In the genomic region with DNA sequence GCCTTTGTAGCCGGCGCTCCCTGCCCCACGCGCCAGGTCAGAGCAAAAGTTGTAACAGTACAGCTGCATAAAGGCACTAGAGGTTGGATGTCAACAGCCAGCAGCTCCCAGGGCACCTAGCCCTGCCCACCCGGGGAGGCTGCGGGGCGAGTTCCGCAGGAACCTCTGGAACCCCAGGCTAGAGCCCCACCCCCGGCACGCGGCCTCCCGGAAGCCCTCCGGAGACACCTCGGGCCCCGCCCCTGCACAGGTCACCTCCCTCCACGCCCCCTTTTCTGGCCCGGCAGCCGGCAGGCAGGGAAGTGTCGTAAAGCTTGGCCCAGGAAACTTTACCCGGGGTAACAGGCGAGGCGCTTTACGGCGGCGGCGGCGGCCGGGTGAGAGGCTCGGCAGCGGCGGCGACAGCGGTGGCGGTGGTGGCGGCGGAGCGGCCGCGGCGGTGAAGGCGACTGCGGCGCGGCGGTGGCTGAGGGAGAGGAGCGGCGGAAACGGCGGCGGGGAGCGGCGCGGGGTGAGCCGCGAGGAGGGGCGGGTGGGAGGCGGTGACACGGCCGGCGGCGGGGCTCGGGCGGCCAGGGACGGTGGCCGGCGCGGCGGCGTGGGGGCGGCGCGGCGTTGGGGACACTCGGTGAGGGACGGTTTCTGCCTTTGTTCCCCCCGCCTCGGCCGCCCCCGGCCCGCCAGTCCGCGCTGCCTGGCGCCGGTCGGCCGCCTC, we compare ENCODE assay signal across 8 mouse cellular contexts. TPM values are rescaled to one million over a fixed set of nuclear protein-coding genes. Genes with fewer than 3 reads are reported as not detected.
DNase-seq lines count a peak whose midpoint lies in the region; ATAC-seq lines count a peak whose summit lies in the region.

A gene (plus strand): TSS at position 360 of the 715 bp plus-strand sequence.

- peak; percentile 98 for DNase-seq in T-cell, adult 2 months (ENCODE audit: low spot score)
- peak; percentile 92 to 95 for DNase-seq in cerebellum, postnatal 36 days
- DNase-seq in frontal cortex, postnatal 36 days (ENCODE audit: low spot score in 2 of 2): peak; percentile 95
- peak; percentile 94 to 97 for DNase-seq in left cerebral cortex, adult 18-20 months (ENCODE audit: low spot score in 2 of 2)
- peak; percentile 97 for DNase-seq in right cerebral cortex, adult 18-20 months
- peak; percentile 91 for DNase-seq in urinary bladder, postnatal 10 days (ENCODE audit: low spot score)

- peaks cover 41% of the 10 kb centered on the region for H3K79me2 ChIP-seq in macrophage (ENCODE audit: inconsistent target)

- ATAC-seq in hindbrain, embryonic 16.5 days: peak; percentile 92

- H3K9ac ChIP-seq in hindbrain, embryonic 16.5 days (ENCODE audit: low read depth, low read length): peak within 1 kb of the TSS; percentile 91

- under 1% methylated on average over 47 of the region's 86 CpGs for WGBS in hindbrain, embryonic 16.5 days
- under 1% methylated on average over 79 of the region's 86 CpGs for WGBS in macrophage (ENCODE audit: missing documents)

- peak within 1 kb of the TSS; percentile 98 for H3K4me3 ChIP-seq in hindbrain, embryonic 16.5 days (ENCODE audit: low read length)
- peak within 1 kb of the TSS; percentile 44 for H3K4me3 ChIP-seq in macrophage (ENCODE audit: inconsistent target)

- H3K27me3 ChIP-seq in hindbrain, embryonic 16.5 days (replicated peaks; ENCODE audit: control insufficient read depth, insufficient read depth, low read length): no peaks in the 10 kb centered on the region

- peak within 1 kb of the TSS; percentile 84 for H3K27ac ChIP-seq in hindbrain, embryonic 16.5 days (ENCODE audit: low read depth, low read length)
- 0 out of 2 replicates have a peak within 1 kb of the TSS, but pooled peaks have one; percentile 27 for H3K27ac ChIP-seq in macrophage

- H3K4me1 ChIP-seq in hindbrain, embryonic 16.5 days (ENCODE audit: control insufficient read depth, insufficient read depth, low read depth, low read length): peaks cover 24% of the 10 kb centered on the region

- peak within 1 kb of the TSS; percentile 97 for H3K4me2 ChIP-seq in hindbrain, embryonic 16.5 days (ENCODE audit: low read length)

- no peaks in the 10 kb centered on the region for H3K36me3 ChIP-seq in hindbrain, embryonic 16.5 days (ENCODE audit: control insufficient read depth, insufficient read depth, low read length)
- H3K36me3 ChIP-seq in macrophage (ENCODE audit: inconsistent target): no peaks in the 10 kb centered on the region

- no peaks in the 10 kb centered on the region for H3K9me3 ChIP-seq in hindbrain, embryonic 16.5 days (ENCODE audit: control insufficient read depth, low read length)

RNA-seq across cellular contexts. Expression of the gene that starts here (rescaled TPM):
- 9.2 and 10.0 TPM in 2 replicates for polyA plus RNA-seq in hindbrain, embryonic 16.5 days (2015; fragmentation: Nextera tagmentation; extraction: Ambion mirVana)
- total RNA-seq in left cerebral cortex, adult 18-20 months (2021): 10 to 100 TPM; 37.1 to 40.1 TPM
- total RNA-seq in macrophage (2018; cell fraction: chromatin; rRNA removed): 10 to 100 TPM; 19.8 to 62.1 (median 41.4) TPM
- total RNA-seq in macrophage (2018; cell fraction: cytosol; rRNA removed): 10 to 100 TPM; 11.3 to 19.1 (median 15.4) TPM
- 10 to 100 TPM; 19.2 to 66.5 (median 33.9) TPM for total RNA-seq in macrophage (2018; cell fraction: nucleus; rRNA removed)
- polyA plus RNA-seq in macrophage (2018): 12.2 to 15.5 TPM (median 13.6 TPM) in 3 replicates

Comparison
In these comparisons a context has a peak if more than half of its experiments do, and no peak if none do; other contexts are left out.
1. Peak in every context shown above with its lines: DNase-seq, ATAC-seq, H3K4me3 ChIP-seq and H3K27ac ChIP-seq.